Mouse (Mus musculus) layer of hippocampus, adult 6 months (tissue): ENCODE measurements around the gene Dpy19l2. TPM values are rescaled to one million over a fixed set of nuclear protein-coding genes. Genes with fewer than 3 reads are reported as not detected.

ENCODE experiments used
- long read RNA-seq, 2 experiments: library from polyadenylated mRNA; unstranded; transcript quantifications; one replicate each; pipeline ENCODE4 v2.0.0; 2019 to 2020
- polyA plus RNA-seq: library from polyadenylated mRNA; unstranded; fragments of <200 nt; fragmentation: Nextera tagmentation; gene quantifications from 2 replicates; pipeline ENCODE4 v1.2.3, GENCODE M21; 2021

The Dpy19l2 gene
- polyA plus RNA-seq, result 0.39 and 0.48 TPM in 2 replicates
- long read RNA-seq, experiment 1, partial matches to known transcripts, result 0 of 1 reads
- long read RNA-seq, experiment 1, other reads (novel, unspliced or antisense), result 0 of 1 reads
- long read RNA-seq, experiment 2, partial matches to known transcripts, result 0 of 1 reads
- long read RNA-seq, experiment 2, other reads (novel, unspliced or antisense), result 1 of 1 reads

GRCm38 (mm10) chr9:24695700-24696404 is at the start of gene Dpy19l2:
Gene Dpy19l2, minus strand, starts transcription at chr9:24696293.

GRCm38 (mm10) chr9:24624896-24625295 is 71.2 kb downstream of the Dpy19l2 start, which contains the start of gene Cypt4:
Gene Cypt4, plus strand, starts transcription at chr9:24625196.

Other genes starting within 250 kb of the Dpy19l2 start
- gene Dpy19l1, start 193.2 kb downstream of the Dpy19l2 start, polyA plus RNA-seq, result 6.4 and 7.9 TPM in 2 replicates
- not detected in 2 replicates for gene Cypt4, start 71.1 kb downstream of the Dpy19l2 start, polyA plus RNA-seq
- gene Tbx20, start 78.0 kb upstream of the Dpy19l2 start, polyA plus RNA-seq, result not detected in 2 replicates